Mouse (Mus musculus) embryonic facial prominence, embryonic 14.5 days (tissue): ENCODE results near the gene Mmgt2. TPM values are rescaled to one million over a fixed set of nuclear protein-coding genes. Genes with fewer than 3 reads are reported as not detected.

ENCODE experiments used
- ATAC-seq: fragments of 200-750 bp; cut with Nextera tagmentation; 2 replicates; pipeline ENCODE4 v1.8.0; 2017; ENCODE audit warnings: low read depth, moderate number of reproducible peaks, moderate TSS enrichment
- DNase-seq: peaks from one replicate; pipeline ENCODE4 v3.0.0-alpha.2; 2015; ENCODE audit warnings: low spot score
- H3K27ac ChIP-seq: fragments of 300-500 bp; sonication (generic); replicated peaks from 2 replicates; pipeline ENCODE4 v1.5.1; 2014; ENCODE audit warnings: low read depth, mild to moderate bottlenecking, low read length, moderate library complexity
- H3K27me3 ChIP-seq: fragments of 300-500 bp; sonication (generic); replicated peaks from 2 replicates; pipeline ENCODE4 v1.6.1; 2014; ENCODE audit warnings: low read length; ENCODE audit not compliant: control insufficient read depth, insufficient read depth
- H3K36me3 ChIP-seq: fragments of 300-500 bp; sonication (generic); 2 replicates; pipeline ENCODE4 v1.6.1; 2014; ENCODE audit warnings: low read length, mixed read lengths; ENCODE audit not compliant: control insufficient read depth, insufficient read depth
- H3K4me1 ChIP-seq: fragments of 300-500 bp; sonication (generic); 2 replicates; pipeline ENCODE4 v1.6.1; 2014; ENCODE audit warnings: antibody characterized with exemption, low read length; ENCODE audit not compliant: control insufficient read depth, insufficient read depth
- H3K4me2 ChIP-seq: fragments of 300-500 bp; sonication (generic); 2 replicates; pipeline ENCODE4 v1.6.1; 2014; ENCODE audit warnings: low read depth, mild to moderate bottlenecking, low read length, moderate library complexity, mixed read lengths
- H3K4me3 ChIP-seq: fragments of 300-500 bp; sonication (generic); 2 replicates; pipeline ENCODE4 v1.5.1; 2014; ENCODE audit warnings: low read depth, mild to moderate bottlenecking, low read length
- H3K9ac ChIP-seq: fragments of 300-500 bp; sonication (generic); 2 replicates; pipeline ENCODE4 v1.6.1; 2014; ENCODE audit warnings: low read depth, mild to moderate bottlenecking, low read length, moderate library complexity, mixed read lengths
- H3K9me3 ChIP-seq: fragments of 300-500 bp; sonication (generic); 2 replicates; pipeline ENCODE4 v1.6.1; 2016; ENCODE audit warnings: low read length; ENCODE audit not compliant: control insufficient read depth
- WGBS: fragments of 180-500 bp; shearing (Covaris S2); extraction: QIAGEN DNeasy Blood & Tissue Kit; methylation state at CpG from one replicate; pipeline ENCODE4 v1.1.7; 2014; 5-methylcytosine and 5-hydroxymethylcytosine counted together
- polyA plus RNA-seq: library from polyadenylated mRNA; unstranded; fragments of >200 nt; fragmentation: Nextera tagmentation; extraction: Ambion mirVana; gene quantifications from 2 replicates; pipeline ENCODE4 v1.2.1, GENCODE M21; 2014

Mmgt2 gene
- polyA plus RNA-seq, 1 experiment from 2014 or later, result 48.4 TPM

DNA sequence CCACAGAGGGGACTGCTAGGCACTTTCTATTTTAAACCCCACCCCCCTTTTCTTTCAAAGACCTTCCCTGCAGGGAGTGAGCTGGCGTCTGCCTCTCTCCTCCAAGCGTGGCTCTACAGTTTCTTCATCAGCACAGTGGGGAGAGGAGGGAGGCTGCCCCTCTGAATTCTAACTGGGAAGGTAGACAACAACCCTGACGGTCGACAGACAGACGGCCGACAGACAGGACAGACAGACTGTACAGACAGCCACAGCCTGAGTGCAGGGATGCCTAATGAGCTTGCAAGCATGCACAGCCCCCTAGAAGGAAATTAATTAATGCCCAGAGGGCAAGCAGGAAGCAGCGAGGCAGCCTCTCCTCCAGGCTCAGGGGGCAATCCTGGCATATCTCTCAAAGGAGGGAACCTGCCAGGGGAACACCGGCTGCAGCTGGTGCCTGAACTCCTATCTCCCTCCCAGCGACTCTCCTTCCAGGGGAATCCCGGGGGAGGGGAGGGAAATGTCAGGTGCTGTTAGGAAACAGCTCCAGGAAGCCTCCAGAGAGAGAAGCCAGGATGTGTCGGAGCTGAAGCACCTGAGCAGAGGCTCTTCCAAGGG is 18.1 kb upstream of the Mmgt2 start:
- Histone ChIP-seq H3K4me1 (peaks cover 43% of the 10 kb centered on the region), H3K4me3 (no peak overlapping the region), H3K9ac (0 out of 2 replicates have a peak overlapping the region, but pooled peaks have one; percentile 22), H3K36me3 (no peaks in the 10 kb centered on the region), H3K27ac (peak overlapping the region; percentile 72), H3K27me3 (no peaks in the 10 kb centered on the region), H3K9me3 (no peaks in the 10 kb centered on the region), H3K4me2 (peak overlapping the region; percentile 37)
- 3% methylated on average over 11 of the region's 11 CpGs for WGBS
- ATAC-seq (peak; percentile 75), DNase-seq (peak; percentile 76)

DNA sequence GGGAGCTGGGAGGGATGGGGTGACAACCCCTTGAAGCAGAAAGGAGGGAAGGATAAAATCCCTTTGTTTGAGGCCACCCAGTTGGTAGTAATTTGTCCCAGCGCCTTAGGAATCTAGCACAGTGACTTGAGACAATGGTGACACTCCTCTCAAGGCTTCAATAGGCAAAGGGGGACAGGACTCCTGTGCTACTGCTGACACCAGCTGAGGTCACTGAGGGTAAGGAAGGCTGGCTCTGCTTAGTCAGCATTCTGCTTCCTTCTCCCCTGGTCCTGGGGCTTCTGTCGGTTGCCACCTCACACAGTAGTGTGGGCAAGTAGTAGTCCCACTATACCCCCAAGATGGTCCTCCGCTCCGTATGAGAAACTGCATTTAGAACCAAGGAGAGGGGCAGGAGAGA is 17.3 kb upstream of the Mmgt2 start:
- 47% methylated on average over 4 of the region's 4 CpGs for WGBS
- Histone ChIP-seq H3K4me2 (no peak overlapping the region), H3K4me3 (no peak overlapping the region), H3K9me3 (no peaks in the 10 kb centered on the region), H3K27me3 (no peaks in the 10 kb centered on the region), H3K4me1 (peaks cover 45% of the 10 kb centered on the region), H3K27ac (no peak overlapping the region), H3K9ac (no peak overlapping the region), H3K36me3 (no peaks in the 10 kb centered on the region)
- no peak for DNase-seq
- peak; percentile 23; the same call in 1 of the 2 replicates for ATAC-seq

DNA sequence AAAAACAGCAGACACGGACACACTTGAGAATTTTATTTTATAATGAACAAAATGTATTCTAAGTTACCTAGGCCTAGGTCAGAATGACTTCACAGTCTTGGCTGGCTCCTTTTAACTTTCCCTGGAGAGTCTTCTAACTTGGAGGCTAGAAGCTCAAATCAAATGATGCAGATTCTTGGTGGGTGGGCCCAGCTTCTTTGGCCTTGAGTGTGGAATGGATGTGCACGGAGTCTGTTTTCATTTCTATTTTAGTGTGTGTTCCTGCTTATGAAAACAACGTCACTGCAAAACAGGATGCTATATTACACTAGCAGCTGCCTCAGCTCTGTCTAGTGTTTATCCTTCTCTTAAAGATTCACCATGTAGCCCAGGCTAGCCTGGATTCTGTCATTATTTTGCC is 13.1 kb upstream of the Mmgt2 start:
- DNase-seq, result peak; percentile 71
- peaks cover 27% of the 10 kb centered on the region for H3K4me1 ChIP-seq
- H3K27me3 ChIP-seq, result no peaks in the 10 kb centered on the region
- no peak for ATAC-seq
- H3K27ac ChIP-seq, result no peak overlapping the region
- no peak overlapping the region for H3K9ac ChIP-seq
- no peak overlapping the region for H3K4me3 ChIP-seq
- WGBS, result 40% methylated on average over 3 of the region's 3 CpGs
- H3K4me2 ChIP-seq, result no peak overlapping the region
- H3K9me3 ChIP-seq, result no peaks in the 10 kb centered on the region
- no peaks in the 10 kb centered on the region for H3K36me3 ChIP-seq

DNA sequence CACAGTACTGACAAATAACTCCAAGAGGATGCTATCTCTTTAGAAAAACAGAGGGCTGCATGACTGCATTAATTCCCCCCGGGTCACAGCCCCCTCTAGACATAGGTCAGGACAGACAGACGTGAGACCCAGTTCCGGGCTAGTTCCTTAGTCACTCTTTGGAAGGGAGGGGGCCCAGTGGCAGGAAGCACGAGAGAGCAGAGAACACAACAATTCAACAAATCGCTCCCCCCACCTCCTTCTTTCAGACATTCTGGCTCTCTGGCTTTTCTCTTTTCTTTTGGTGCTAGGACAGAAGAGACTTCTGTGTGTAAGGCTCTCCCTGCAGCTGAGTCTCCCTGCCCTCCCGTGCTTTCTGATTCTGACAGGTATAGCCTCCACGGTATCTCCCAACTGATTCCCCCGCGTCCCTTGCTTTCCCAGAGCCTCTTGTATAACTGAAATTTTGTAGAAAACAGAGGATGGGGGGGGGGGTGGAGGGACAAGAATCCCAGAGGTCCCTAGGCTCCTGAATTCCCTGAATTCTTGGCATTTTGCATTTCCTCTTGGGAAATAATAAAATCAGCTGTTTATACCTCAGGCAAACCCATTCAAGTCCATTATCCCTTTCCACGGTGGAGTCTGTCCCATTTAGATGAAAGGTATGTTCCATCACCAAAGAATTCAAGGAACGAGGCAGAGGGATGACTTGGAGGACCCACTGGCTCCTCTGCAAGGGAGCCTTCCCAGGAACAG is 12.2 kb upstream of the Mmgt2 start:
- Histone ChIP-seq H3K4me1 (peaks cover 19% of the 10 kb centered on the region), H3K27me3 (no peaks in the 10 kb centered on the region), H3K9me3 (no peaks in the 10 kb centered on the region), H3K27ac (no peak overlapping the region), H3K4me3 (no peak overlapping the region), H3K9ac (no peak overlapping the region), H3K36me3 (no peaks in the 10 kb centered on the region), H3K4me2 (no peak overlapping the region)
- 46% methylated on average over 11 of the region's 11 CpGs for WGBS
- ATAC-seq, result no peak
- no peak for DNase-seq

DNA sequence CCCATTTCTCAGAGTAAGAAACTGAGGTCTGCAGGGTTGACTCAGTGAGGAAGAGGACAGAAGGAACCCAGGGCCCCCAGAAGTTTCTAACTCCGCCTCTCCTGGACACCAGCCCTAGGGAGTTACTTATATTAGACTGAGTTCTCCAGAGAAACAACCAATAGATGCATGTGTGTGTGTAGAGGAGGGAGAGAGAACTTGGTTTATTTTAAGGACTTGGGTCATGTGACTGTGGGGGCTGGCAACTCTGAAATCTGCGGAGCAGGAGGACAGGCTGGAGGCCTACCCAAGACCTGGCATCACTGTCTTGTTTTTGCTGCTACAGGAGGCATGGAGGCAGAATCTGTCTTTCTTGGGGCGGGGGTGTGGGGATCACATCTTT is 11.6 kb upstream of the Mmgt2 start:
- Histone ChIP-seq H3K4me2 (no peak overlapping the region), H3K27ac (no peak overlapping the region; the same call in 1 of the 2 replicates), H3K9me3 (no peaks in the 10 kb centered on the region), H3K27me3 (no peaks in the 10 kb centered on the region), H3K9ac (no peak overlapping the region), H3K4me1 (peaks cover 14% of the 10 kb centered on the region), H3K4me3 (no peak overlapping the region), H3K36me3 (no peaks in the 10 kb centered on the region)
- 86% methylated on average over 3 of the region's 3 CpGs for WGBS
- ATAC-seq, result no peak
- no peak for DNase-seq

DNA sequence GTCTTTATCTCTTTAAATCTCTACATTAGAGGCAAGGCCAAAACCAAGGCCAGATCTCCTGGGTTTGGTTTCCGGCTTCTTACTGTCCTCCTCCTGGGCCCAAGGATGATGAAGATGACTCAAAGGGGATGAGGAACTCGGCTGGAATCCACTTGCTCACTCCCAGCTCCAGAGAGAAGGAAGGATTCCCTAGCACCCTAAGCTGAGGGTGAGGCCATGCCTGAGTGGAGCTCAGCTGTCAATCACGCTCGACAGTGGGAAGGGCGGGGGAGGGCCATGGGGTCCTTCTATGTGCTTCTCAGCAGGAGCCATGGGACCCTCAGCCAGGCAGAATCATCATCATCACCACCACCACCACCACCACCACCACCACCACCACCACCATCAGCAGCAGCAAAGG is 11.1 kb upstream of the Mmgt2 start:
- no peak overlapping the region; the same call in 1 of the 2 replicates for H3K27ac ChIP-seq
- no peak overlapping the region for H3K4me3 ChIP-seq
- no peak for ATAC-seq
- no peak overlapping the region for H3K4me2 ChIP-seq
- DNase-seq, result no peak
- H3K36me3 ChIP-seq, result no peaks in the 10 kb centered on the region
- H3K4me1 ChIP-seq, result peaks cover 17% of the 10 kb centered on the region
- H3K9me3 ChIP-seq, result no peaks in the 10 kb centered on the region
- 74% methylated on average over 4 of the region's 5 CpGs for WGBS
- no peak overlapping the region for H3K9ac ChIP-seq
- no peaks in the 10 kb centered on the region for H3K27me3 ChIP-seq

DNA sequence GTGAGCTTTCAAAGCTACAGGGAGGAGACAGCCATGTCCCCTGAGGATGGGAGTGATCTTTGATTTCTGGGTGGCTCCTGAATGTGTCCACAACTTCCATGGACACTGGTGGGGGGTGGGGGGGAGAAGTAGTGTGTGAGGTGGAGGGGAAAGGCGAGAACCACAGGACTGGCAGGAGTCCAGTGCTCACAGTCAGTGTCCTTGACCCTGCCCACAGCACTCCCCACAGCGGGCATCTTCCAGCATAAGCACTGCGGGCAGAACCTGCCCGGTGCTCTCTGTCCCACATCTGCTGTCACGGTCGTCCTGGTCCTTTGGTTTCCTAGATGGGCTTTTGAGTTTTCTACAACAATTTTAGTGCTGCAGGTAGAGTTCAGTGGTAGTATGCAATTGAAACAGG is 10.7 kb upstream of the Mmgt2 start:
- Histone ChIP-seq H3K36me3 (no peaks in the 10 kb centered on the region), H3K4me2 (no peak overlapping the region), H3K4me3 (no peak overlapping the region), H3K9me3 (no peaks in the 10 kb centered on the region), H3K9ac (no peak overlapping the region), H3K4me1 (peaks cover 21% of the 10 kb centered on the region), H3K27ac (no peak overlapping the region), H3K27me3 (no peaks in the 10 kb centered on the region)
- WGBS, result 84% methylated on average over 6 of the region's 6 CpGs
- no peak for DNase-seq
- no peak for ATAC-seq

DNA sequence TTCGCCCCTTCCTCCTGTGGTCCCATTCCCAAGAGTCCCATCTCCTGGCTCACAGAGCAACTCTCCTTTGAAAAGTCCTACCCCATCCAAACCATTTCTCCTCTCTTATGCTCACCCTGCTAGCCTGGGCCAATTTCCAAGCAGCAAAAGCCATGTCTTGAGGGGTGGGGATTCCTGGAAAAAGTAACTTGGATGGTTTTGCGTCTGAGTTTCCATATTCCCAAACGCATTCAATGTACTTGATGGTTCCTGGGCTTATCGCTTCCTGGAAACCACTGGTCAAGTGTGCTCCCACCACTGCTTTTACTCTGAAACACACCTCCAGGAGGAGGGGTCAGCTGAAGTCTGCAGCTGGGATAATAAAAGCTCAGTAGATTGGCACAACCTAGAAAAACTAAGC is 10.1 kb upstream of the Mmgt2 start:
- H3K4me3 ChIP-seq, result no peak overlapping the region
- H3K27ac ChIP-seq, result no peak overlapping the region
- no peaks in the 10 kb centered on the region for H3K36me3 ChIP-seq
- no peaks in the 10 kb centered on the region for H3K27me3 ChIP-seq
- no peak for ATAC-seq
- 83% methylated on average over 3 of the region's 4 CpGs for WGBS
- H3K9me3 ChIP-seq, result no peaks in the 10 kb centered on the region
- H3K9ac ChIP-seq, result no peak overlapping the region
- DNase-seq, result no peak
- peaks cover 26% of the 10 kb centered on the region for H3K4me1 ChIP-seq
- no peak overlapping the region for H3K4me2 ChIP-seq

DNA sequence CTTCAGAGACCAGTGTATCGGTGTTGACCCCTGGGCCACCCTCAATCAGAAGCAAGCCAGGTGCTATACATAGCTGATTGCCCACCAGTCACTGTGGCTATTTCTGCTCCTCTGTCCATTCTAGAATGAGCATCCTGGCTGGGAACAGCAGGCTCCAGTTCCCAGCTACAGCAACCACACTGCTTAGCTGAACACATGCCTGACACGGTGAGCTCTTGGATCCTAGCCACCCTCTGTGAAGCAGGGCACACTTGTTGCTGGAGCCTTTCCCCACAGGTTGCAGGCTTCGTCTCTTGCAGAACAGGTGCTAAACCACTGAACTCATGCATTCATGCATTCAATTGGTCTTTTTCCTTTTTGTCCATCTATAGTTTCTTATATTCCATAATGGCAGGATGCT is 8.1 kb upstream of the Mmgt2 start:
- peaks cover 39% of the 10 kb centered on the region for H3K4me1 ChIP-seq
- no peaks in the 10 kb centered on the region for H3K36me3 ChIP-seq
- no peak overlapping the region for H3K9ac ChIP-seq
- H3K27ac ChIP-seq, result no peak overlapping the region
- DNase-seq, result no peak
- no peaks in the 10 kb centered on the region for H3K27me3 ChIP-seq
- H3K4me3 ChIP-seq, result no peak overlapping the region
- no peak for ATAC-seq
- no peaks in the 10 kb centered on the region for H3K9me3 ChIP-seq
- WGBS, result 65% methylated on average over 3 of the region's 3 CpGs
- no peak overlapping the region for H3K4me2 ChIP-seq
